Mouse (Mus musculus) liver, postnatal 0 days (tissue): Measurements from ENCODE around the gene Lyst. TPM values are rescaled to one million over a fixed set of nuclear protein-coding genes. Genes with fewer than 3 reads are reported as not detected.
"Not testable (repeated sequence)": the region's sequence is repeated elsewhere in the genome, so short reads cannot be mapped to it uniquely, and the experiment has no call there.

ENCODE experiments used
- ATAC-seq: fragments of 200-750 bp; cut with Nextera tagmentation; 2 replicates; pipeline ENCODE4 v1.8.0; 2017; ENCODE audit warnings: mild to moderate bottlenecking, moderate library complexity
- DNase-seq: peaks from one replicate; pipeline ENCODE4 v3.0.0-alpha.2; 2016
- H3K27ac ChIP-seq: fragments of 300-500 bp; sonication (generic); 2 replicates; pipeline ENCODE4 v1.5.1; 2014; ENCODE audit warnings: antibody characterized with exemption, moderate library complexity, mild to moderate bottlenecking, low read depth
- H3K27me3 ChIP-seq: fragments of 300-500 bp; sonication (generic); 2 replicates; pipeline ENCODE4 v1.6.1; 2014; ENCODE audit warnings: low read length, control low read depth, mixed read lengths; ENCODE audit not compliant: insufficient read depth
- H3K36me3 ChIP-seq: fragments of 300-500 bp; sonication (generic); replicated peaks from 2 replicates; pipeline ENCODE4 v1.6.1; 2014; ENCODE audit warnings: mild to moderate bottlenecking, control low read depth, low read length, moderate library complexity, mixed read lengths; ENCODE audit not compliant: insufficient read depth
- H3K4me1 ChIP-seq: fragments of 300-500 bp; sonication (generic); 2 replicates; pipeline ENCODE4 v1.6.1; 2014; ENCODE audit warnings: antibody characterized with exemption, mild to moderate bottlenecking, control low read depth; ENCODE audit not compliant: insufficient read depth
- H3K4me2 ChIP-seq: fragments of 300-500 bp; sonication (generic); 2 replicates; pipeline ENCODE4 v1.6.1; 2014; ENCODE audit warnings: low read depth, mild to moderate bottlenecking, low read length, moderate library complexity, mixed read lengths
- H3K4me3 ChIP-seq: fragments of 300-500 bp; sonication (generic); 2 replicates; pipeline ENCODE4 v1.5.1; 2014; ENCODE audit warnings: low read depth, low read length
- H3K9ac ChIP-seq: fragments of 300-500 bp; sonication (generic); replicated peaks from 2 replicates; pipeline ENCODE4 v1.6.1; 2014; ENCODE audit warnings: mild to moderate bottlenecking, moderate library complexity
- H3K9me3 ChIP-seq: fragments of 300-500 bp; sonication (generic); 2 replicates; pipeline ENCODE4 v1.6.1; 2016; ENCODE audit warnings: mild to moderate bottlenecking, control low read depth, low read length, mixed read lengths
- CTCF ChIP-seq: sonication (generic); IDR thresholded peaks from 2 replicates; pipeline ENCODE4 v1.5.1; 2016; ENCODE audit warnings: antibody characterized with exemption, low read depth
- EP300 ChIP-seq: IDR thresholded peaks from 2 replicates; pipeline ENCODE4 v1.6.1; 2016; ENCODE audit warnings: antibody characterized with exemption, low read depth, mild to moderate bottlenecking
- WGBS: fragments of 180-500 bp; shearing (Covaris S2); extraction: QIAGEN DNeasy Blood & Tissue Kit; methylation state at CpG from one replicate; pipeline ENCODE4 v1.1.7; 2014; ENCODE audit not compliant: insufficient replicate concordance; 5-methylcytosine and 5-hydroxymethylcytosine counted together
- polyA plus RNA-seq: library from polyadenylated mRNA; unstranded; fragments of >200 nt; fragmentation: Nextera tagmentation; extraction: Ambion mirVana; gene quantifications from 2 replicates; pipeline ENCODE4 v1.2.1, GENCODE M21; 2015

The Lyst gene
- polyA plus RNA-seq, 1 experiment from 2014 or later: 5.6 TPM

GRCm38 (mm10) chr13:13671585-13672328 lies 81.6 kb downstream of the Lyst start:
- Histone ChIP-seq H3K27ac (no peak overlapping the region), H3K4me1 (no peaks in the 10 kb centered on the region), H3K4me2 (no peak overlapping the region), H3K4me3 (no peak overlapping the region), H3K36me3 (peaks cover 29% of the 10 kb centered on the region), H3K9ac (no peak overlapping the region), H3K9me3 (no peaks in the 10 kb centered on the region), H3K27me3 (no peaks in the 10 kb centered on the region)
- no peak for DNase-seq
- TF ChIP-seq EP300 (no peak), CTCF (no peak)
- 77% methylated on average over 6 of the region's 6 CpGs for WGBS
- no peak for ATAC-seq

DNA sequence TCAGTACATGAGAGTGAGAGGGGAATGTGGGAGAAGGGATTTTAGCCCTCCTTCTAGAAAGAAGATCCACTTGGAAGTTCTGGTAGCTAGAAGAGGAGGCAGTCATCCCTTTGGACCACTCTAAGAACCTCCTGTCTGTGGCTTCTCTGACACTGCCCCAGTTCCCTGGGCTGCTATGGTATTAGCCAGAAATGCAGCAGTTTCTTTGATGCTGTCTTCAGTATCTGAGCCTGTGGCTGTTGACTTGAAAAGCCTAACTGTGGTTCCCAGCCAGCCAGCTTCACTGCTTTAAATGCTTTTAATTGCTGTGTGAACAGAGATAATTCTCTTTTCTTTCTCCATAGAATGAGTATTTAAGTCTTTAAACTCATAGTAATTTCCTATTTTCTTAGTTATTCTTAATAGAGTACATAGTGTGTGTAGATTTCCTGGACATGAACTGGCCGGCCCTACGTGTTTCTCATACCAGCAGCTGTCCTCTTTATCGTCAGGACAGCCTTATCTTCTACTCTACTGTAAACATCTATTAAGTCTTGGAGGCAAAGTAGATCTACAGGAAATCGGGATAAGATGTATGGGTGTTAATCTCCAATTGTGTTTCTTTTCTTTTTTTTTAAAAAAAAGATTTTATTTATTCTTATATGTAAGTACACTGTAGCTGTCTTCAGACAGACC lies 84.6 kb downstream of the Lyst start:
- WGBS: 73% methylated on average over 4 of the region's 4 CpGs
- no peaks in the 10 kb centered on the region for H3K4me1 ChIP-seq
- no peak overlapping the region for H3K4me2 ChIP-seq
- no peak for ATAC-seq
- no peak for DNase-seq
- H3K36me3 ChIP-seq: peaks cover 43% of the 10 kb centered on the region
- no peak overlapping the region for H3K4me3 ChIP-seq
- no peak overlapping the region for H3K27ac ChIP-seq
- TF ChIP-seq EP300 (no peak), CTCF (no peak)
- no peaks in the 10 kb centered on the region for H3K27me3 ChIP-seq
- H3K9ac ChIP-seq: no peak overlapping the region
- H3K9me3 ChIP-seq: no peaks in the 10 kb centered on the region

- WGBS: 81% methylated on average over 8 of the region's 8 CpGs
- Histone ChIP-seq H3K4me2 (no peak overlapping the region), H3K4me3 (no peak overlapping the region), H3K9me3 (no peaks in the 10 kb centered on the region), H3K27ac (no peak overlapping the region), H3K27me3 (no peaks in the 10 kb centered on the region), H3K4me1 (no peaks in the 10 kb centered on the region), H3K9ac (no peak overlapping the region), H3K36me3 (peaks cover 42% of the 10 kb centered on the region)
- ATAC-seq (no peak), DNase-seq (no peak)
- TF ChIP-seq CTCF (no peak), EP300 (no peak)
These were observed 87.7 kb downstream of the Lyst start for GRCm38 (mm10) chr13:13677871-13678270.

DNA sequence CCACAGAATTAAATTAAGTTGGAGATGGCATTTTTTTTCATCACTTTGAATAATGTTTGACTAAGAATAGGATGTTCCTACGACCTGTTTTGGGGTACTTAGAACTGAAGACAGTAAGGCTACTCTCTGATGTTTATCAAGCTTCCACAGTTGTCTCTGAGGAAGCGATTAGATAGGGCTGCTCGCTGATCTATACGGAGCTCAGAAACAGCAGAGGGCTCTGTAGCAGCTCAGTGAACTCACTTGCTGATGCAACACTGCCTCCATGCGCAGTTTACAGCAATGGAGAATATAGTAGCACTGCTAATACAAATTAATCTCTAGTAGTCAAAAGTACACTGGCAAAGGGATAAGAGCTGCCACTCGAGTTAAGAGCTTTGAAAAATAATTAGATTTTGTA lies 91.4 kb downstream of the Lyst start:
- WGBS: 54% methylated on average over 6 of the region's 6 CpGs

DNA sequence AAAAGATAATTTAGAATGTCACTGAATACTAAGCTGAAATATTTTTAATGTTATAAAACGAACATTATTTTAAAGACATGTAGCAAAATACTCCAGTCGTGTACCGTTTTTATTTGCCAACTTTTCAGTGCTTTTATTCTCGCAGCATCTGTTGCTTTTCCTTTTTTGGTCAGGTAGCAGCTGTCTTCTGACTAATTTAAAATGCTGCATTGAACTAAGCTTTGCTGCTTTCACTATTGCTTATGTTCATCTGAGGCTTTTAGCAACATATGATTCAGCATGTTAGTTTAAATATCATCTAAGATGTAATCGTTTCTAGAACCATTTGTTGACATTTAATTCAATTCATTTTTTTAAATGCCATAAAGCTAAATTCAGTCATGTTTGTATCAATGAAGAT lies 113.3 kb downstream of the Lyst start:
- H3K36me3 ChIP-seq: peaks cover 13% of the 10 kb centered on the region
- no peaks in the 10 kb centered on the region for H3K4me1 ChIP-seq
- no peak overlapping the region for H3K4me2 ChIP-seq
- ATAC-seq: no peak
- DNase-seq: no peak
- TF ChIP-seq CTCF: no peak
- no peak for TF ChIP-seq EP300
- no peak overlapping the region for H3K27ac ChIP-seq
- no peaks in the 10 kb centered on the region for H3K27me3 ChIP-seq
- no peaks in the 10 kb centered on the region for H3K9me3 ChIP-seq
- H3K9ac ChIP-seq: no peak overlapping the region
- H3K4me3 ChIP-seq: no peak overlapping the region
- WGBS: 73% methylated on average over 5 of the region's 5 CpGs

More for the DNA sequence above, 91.4 kb downstream of the Lyst start:
- H3K27ac ChIP-seq: no peak overlapping the region
- no peak overlapping the region for H3K4me2 ChIP-seq
- no peak for TF ChIP-seq CTCF
- TF ChIP-seq EP300: no peak
- ATAC-seq: no peak
- no peaks in the 10 kb centered on the region for H3K9me3 ChIP-seq
- H3K27me3 ChIP-seq: no peaks in the 10 kb centered on the region
- peaks cover 43% of the 10 kb centered on the region for H3K36me3 ChIP-seq
- H3K4me3 ChIP-seq: no peak overlapping the region
- no peaks in the 10 kb centered on the region for H3K4me1 ChIP-seq
- no peak overlapping the region for H3K9ac ChIP-seq
- DNase-seq: no peak

DNA sequence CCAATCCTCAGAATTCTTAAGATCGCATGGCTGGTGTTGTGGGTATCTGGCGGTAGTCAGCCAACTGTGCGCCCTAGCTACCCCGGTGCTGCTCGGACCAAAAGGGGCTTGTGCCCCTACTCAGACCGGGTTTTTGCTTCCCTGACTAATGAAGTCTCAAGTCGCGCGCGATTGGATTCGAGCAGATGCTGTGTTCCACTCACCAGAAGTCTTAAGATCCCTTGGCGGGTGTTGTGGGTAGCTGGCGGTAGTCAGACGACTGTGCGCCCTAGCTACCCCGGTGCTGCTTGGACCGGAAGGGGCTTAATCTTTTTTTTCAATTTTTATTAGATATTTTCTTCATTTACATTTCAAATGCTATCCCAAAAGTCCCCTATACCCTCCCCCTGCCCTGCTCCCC lies 131.2 kb downstream of the Lyst start:
- not testable (repeated sequence) for H3K9ac ChIP-seq, H3K4me1 ChIP-seq, H3K4me3 ChIP-seq, ATAC-seq, H3K9me3 ChIP-seq, H3K27ac ChIP-seq, H3K4me2 ChIP-seq, H3K27me3 ChIP-seq, DNase-seq
- 91% methylated on average over 17 of the region's 17 CpGs for WGBS
- H3K36me3 ChIP-seq: peaks cover 20% of the 10 kb centered on the region

DNA sequence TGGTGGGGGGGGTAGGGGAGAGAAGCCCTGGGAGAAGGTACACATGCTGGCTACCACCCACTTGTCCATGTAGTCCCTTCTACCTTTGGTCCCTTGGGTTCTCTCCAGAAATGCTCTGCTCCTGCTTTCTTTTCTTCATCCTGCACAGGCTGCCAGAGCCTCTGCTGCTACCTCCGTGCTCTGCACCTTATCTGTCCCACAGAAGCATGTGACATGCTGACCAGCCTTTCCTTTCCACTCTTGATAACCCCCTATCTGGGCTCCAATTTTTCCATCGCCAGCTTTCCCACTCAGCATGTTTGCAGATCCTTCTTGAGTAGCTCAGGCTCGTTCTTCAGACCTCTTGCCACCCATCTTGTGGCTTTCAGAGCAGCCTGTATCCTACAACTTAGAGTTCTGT lies 133.1 kb downstream of the Lyst start:
- TF ChIP-seq CTCF: no peak
- no peak for TF ChIP-seq EP300
- ATAC-seq (no peak), DNase-seq (no peak)
- 50% methylated on average over 3 of the region's 3 CpGs for WGBS
- Histone ChIP-seq H3K4me1 (no peaks in the 10 kb centered on the region), H3K4me2 (no peak overlapping the region), H3K27ac (no peak overlapping the region), H3K36me3 (peaks cover 27% of the 10 kb centered on the region), H3K9me3 (no peaks in the 10 kb centered on the region), H3K9ac (no peak overlapping the region), H3K27me3 (no peaks in the 10 kb centered on the region), H3K4me3 (no peak overlapping the region)
